ENCODE assay signal across 18 mouse cellular contexts in genomic region chr10:118984580-118984979, GRCm38 (mm10).
DNase-seq lines count a peak whose midpoint lies in the region; ATAC-seq lines count a peak whose summit lies in the region.
"Had no signal": no experiment of that assay in that cellular context is flagged by ENCODE, and none has a peak within 500 bp of the region (broad histone marks: within the 10 kb centered on the region; RNA-seq: fewer than 3 reads in every experiment).

No protein-coding gene starts in this region.

- no peak overlapping the region for H3K4me2 ChIP-seq in heart, embryonic 16.5 days (ENCODE audit: low read depth, low read length)
- H3K4me2 ChIP-seq: embryonic facial prominence, embryonic 12.5 days; hindbrain, embryonic 15.5 days; limb, embryonic 12.5 days; lung, embryonic 15.5 days had no signal

- no peak overlapping the region for H3K9ac ChIP-seq in heart, embryonic 16.5 days (ENCODE audit: low read length)
- H3K9ac ChIP-seq: embryonic facial prominence, embryonic 12.5 days; hindbrain, embryonic 15.5 days; limb, embryonic 12.5 days; lung, embryonic 15.5 days had no signal

- no peak for ATAC-seq in heart, embryonic 16.5 days (replicated peaks; ENCODE audit: extremely low read depth, insufficient read depth, low FRiP score)
- no peak; the same call in 1 of the 2 replicates for ATAC-seq in frontal cortex, adult (ENCODE audit: low TSS enrichment)
- no peak for ATAC-seq in megakaryocyte, adult 5-6 weeks (ENCODE audit: poor library complexity, severe bottlenecking)
- ATAC-seq: forebrain, embryonic 14.5 days had no signal

- peaks cover 9% of the 10 kb centered on the region for H3K4me1 ChIP-seq in heart, embryonic 16.5 days (ENCODE audit: control insufficient read depth, insufficient read depth, low read length)
- H3K4me1 ChIP-seq: hindbrain, embryonic 15.5 days had no signal

- H3K27me3 ChIP-seq in heart, embryonic 16.5 days (ENCODE audit: control insufficient read depth, insufficient read depth, low read length): no peaks in the 10 kb centered on the region
- H3K27me3 ChIP-seq: embryonic facial prominence, embryonic 12.5 days; hindbrain, embryonic 15.5 days; lung, embryonic 15.5 days had no signal

- WGBS in heart, embryonic 16.5 days: 40% methylated on average over 5 of the region's 5 CpGs

- no peak for DNase-seq in heart, postnatal 25 days (ENCODE audit: low spot score)
- DNase-seq in 3T3-L1 (ENCODE audit: low read depth, low spot score) (peak; percentile 47), NIH3T3 (ENCODE audit: low read depth) (peak; percentile 73)
- peak; percentile 61 for DNase-seq in gastrocnemius, postnatal 14 days
- DNase-seq: adrenal gland, adult 2 months; cerebellum, adult 9-11 months; kidney, adult 18-20 months; kidney, postnatal 36 days; thymus, adult 2 months had no signal

- intact Hi-C loops in heart, postnatal 25 days (cut with DNase I): no loop called here
- intact Hi-C loops in gastrocnemius, postnatal 14 days (cut with DNase I; ENCODE audit: low total_unique reads): no loop called here

- H3K9me3 ChIP-seq in heart, embryonic 16.5 days (replicated peaks; ENCODE audit: control insufficient read depth, low read length): peaks cover 7% of the 10 kb centered on the region
- H3K9me3 ChIP-seq: embryonic facial prominence, embryonic 12.5 days; hindbrain, embryonic 15.5 days; lung, embryonic 15.5 days had no signal

- H3K36me3 ChIP-seq in heart, embryonic 16.5 days (ENCODE audit: control insufficient read depth, insufficient read depth): no peaks in the 10 kb centered on the region
- H3K36me3 ChIP-seq: embryonic facial prominence, embryonic 12.5 days; hindbrain, embryonic 15.5 days; limb, embryonic 12.5 days; lung, embryonic 15.5 days had no signal

- H3K4me3 ChIP-seq in heart, embryonic 16.5 days (ENCODE audit: low read length): no peak overlapping the region
- H3K4me3 ChIP-seq: embryonic facial prominence, embryonic 12.5 days; hindbrain, embryonic 15.5 days; limb, embryonic 12.5 days; lung, embryonic 15.5 days; megakaryocyte, embryonic 14.5 days had no signal

- peak overlapping the region; percentile 55 for H3K27ac ChIP-seq in heart, embryonic 16.5 days (ENCODE audit: low read length)
- H3K27ac ChIP-seq: embryonic facial prominence, embryonic 12.5 days; hindbrain, embryonic 15.5 days; limb, embryonic 12.5 days; lung, embryonic 15.5 days had no signal
